Mouse (Mus musculus) neural tube, embryonic 11.5 days (tissue): ENCODE results near the gene Pam16. TPM values are rescaled to one million over a fixed set of nuclear protein-coding genes. Genes with fewer than 3 reads are reported as not detected.
A peak's percentile ranks its signal among the peaks of the same experiment; 100 is the strongest.

Source experiments
- ATAC-seq: fragments of 200-750 bp; cut with Nextera tagmentation; 2 replicates; pipeline ENCODE4 v1.8.0; 2017; ENCODE audit warnings: moderate number of reproducible peaks, mild to moderate bottlenecking, moderate TSS enrichment, moderate library complexity; ENCODE audit not compliant: insufficient read depth, low FRiP score, low TSS enrichment
- DNase-seq: peaks from one replicate; pipeline ENCODE4 v3.0.0-alpha.2; 2015; ENCODE audit warnings: low spot score
- H3K27ac ChIP-seq: fragments of 300-500 bp; sonication (generic); 2 replicates; pipeline ENCODE4 v1.5.1; 2014; ENCODE audit warnings: low read depth, mild to moderate bottlenecking, low read length
- H3K27me3 ChIP-seq: fragments of 300-500 bp; sonication (generic); 2 replicates; pipeline ENCODE4 v1.6.1; 2014; ENCODE audit warnings: mild to moderate bottlenecking, low read length, mixed read lengths; ENCODE audit not compliant: control insufficient read depth, insufficient read depth
- H3K36me3 ChIP-seq: fragments of 300-500 bp; sonication (generic); 2 replicates; pipeline ENCODE4 v1.6.1; 2014; ENCODE audit warnings: mild to moderate bottlenecking, low read length, moderate library complexity, mixed read lengths; ENCODE audit not compliant: control insufficient read depth, insufficient read depth
- H3K4me1 ChIP-seq: fragments of 300-500 bp; sonication (generic); 2 replicates; pipeline ENCODE4 v1.6.1; 2014; ENCODE audit warnings: low read length, mixed read lengths; ENCODE audit not compliant: control insufficient read depth, insufficient read depth
- H3K4me2 ChIP-seq: fragments of 300-500 bp; sonication (generic); 2 replicates; pipeline ENCODE4 v1.6.1; 2014; ENCODE audit warnings: low read depth, mild to moderate bottlenecking, moderate library complexity
- H3K4me3 ChIP-seq: fragments of 300-500 bp; sonication (generic); 2 replicates; pipeline ENCODE4 v1.5.1; 2014; ENCODE audit warnings: low read depth, low read length
- H3K9ac ChIP-seq: fragments of 300-500 bp; sonication (generic); 2 replicates; pipeline ENCODE4 v1.6.1; 2014; ENCODE audit warnings: mild to moderate bottlenecking, low read length
- H3K9me3 ChIP-seq: fragments of 300-500 bp; sonication (generic); 2 replicates; pipeline ENCODE4 v1.6.1; 2016; ENCODE audit warnings: low read length; ENCODE audit not compliant: control insufficient read depth
- WGBS: fragments of 180-500 bp; shearing (Covaris S2); extraction: QIAGEN DNeasy Blood & Tissue Kit; methylation state at CpG from one replicate; pipeline ENCODE4 v1.1.7; 2014; 5-methylcytosine and 5-hydroxymethylcytosine counted together
- polyA plus RNA-seq: library from polyadenylated mRNA; unstranded; fragments of >200 nt; fragmentation: Nextera tagmentation; extraction: Ambion mirVana; gene quantifications from 2 replicates; pipeline ENCODE4 v1.2.1, GENCODE M21; 2014

Gene Pam16
- polyA plus RNA-seq, 1 experiment from 2014 or later, result 94.3 TPM

DNA sequence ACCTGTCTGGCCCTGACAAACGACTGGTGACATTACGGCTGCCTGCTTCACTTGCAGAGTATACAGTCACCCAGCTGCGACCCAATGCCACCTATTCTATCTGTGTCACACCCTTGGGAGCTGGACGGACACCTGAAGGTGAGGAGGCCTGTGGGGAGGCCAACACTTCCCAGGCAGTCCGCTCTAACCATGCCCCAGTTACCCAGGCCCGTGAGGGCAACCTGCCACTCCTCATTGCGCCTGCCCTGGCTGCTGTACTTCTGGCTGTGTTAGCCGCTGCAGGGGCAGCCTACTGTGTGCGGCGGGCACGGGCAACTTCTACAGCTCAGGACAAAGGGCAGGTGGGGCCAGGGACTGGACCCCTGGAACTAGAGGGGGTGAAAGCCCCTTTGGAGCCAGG lies 24.9 kb upstream of the Pam16 start:
- no peak overlapping the region for H3K9ac ChIP-seq
- peaks cover 9% of the 10 kb centered on the region for H3K4me1 ChIP-seq
- DNase-seq, result no peak
- H3K27ac ChIP-seq, result no peak overlapping the region
- H3K4me3 ChIP-seq, result no peak overlapping the region
- H3K36me3 ChIP-seq, result peaks cover 9% of the 10 kb centered on the region
- no peak overlapping the region for H3K4me2 ChIP-seq
- 94% methylated on average over 11 of the region's 11 CpGs for whole genome bisulfite sequencing
- no peaks in the 10 kb centered on the region for H3K9me3 ChIP-seq
- ATAC-seq, result no peak
- no peaks in the 10 kb centered on the region for H3K27me3 ChIP-seq

DNA sequence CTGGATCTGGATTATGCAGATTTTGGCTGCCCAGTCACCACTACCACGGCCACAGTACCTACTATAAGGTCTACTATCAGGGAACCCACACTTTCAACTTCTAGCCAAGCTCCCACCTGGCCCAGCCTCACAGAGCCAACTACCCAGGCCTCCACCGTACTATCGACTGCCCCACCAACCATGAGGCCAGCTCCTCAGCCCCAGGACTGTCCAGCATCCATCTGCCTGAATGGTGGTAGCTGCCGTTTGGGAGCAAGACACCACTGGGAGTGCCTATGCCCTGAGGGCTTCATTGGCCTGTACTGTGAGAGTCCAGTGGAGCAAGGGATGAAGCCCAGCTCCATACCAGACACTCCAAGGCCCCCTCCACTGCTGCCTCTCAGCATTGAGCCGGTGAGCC lies 24.4 kb upstream of the Pam16 start:
- Histone ChIP-seq H3K9me3 (no peaks in the 10 kb centered on the region), H3K27me3 (no peaks in the 10 kb centered on the region), H3K4me3 (no peak overlapping the region), H3K9ac (no peak overlapping the region), H3K36me3 (peaks cover 9% of the 10 kb centered on the region), H3K4me2 (no peak overlapping the region), H3K27ac (no peak overlapping the region), H3K4me1 (peaks cover 9% of the 10 kb centered on the region)
- WGBS, result 87% methylated on average over 5 of the region's 5 CpGs
- DNase-seq, result no peak
- ATAC-seq, result no peak

DNA sequence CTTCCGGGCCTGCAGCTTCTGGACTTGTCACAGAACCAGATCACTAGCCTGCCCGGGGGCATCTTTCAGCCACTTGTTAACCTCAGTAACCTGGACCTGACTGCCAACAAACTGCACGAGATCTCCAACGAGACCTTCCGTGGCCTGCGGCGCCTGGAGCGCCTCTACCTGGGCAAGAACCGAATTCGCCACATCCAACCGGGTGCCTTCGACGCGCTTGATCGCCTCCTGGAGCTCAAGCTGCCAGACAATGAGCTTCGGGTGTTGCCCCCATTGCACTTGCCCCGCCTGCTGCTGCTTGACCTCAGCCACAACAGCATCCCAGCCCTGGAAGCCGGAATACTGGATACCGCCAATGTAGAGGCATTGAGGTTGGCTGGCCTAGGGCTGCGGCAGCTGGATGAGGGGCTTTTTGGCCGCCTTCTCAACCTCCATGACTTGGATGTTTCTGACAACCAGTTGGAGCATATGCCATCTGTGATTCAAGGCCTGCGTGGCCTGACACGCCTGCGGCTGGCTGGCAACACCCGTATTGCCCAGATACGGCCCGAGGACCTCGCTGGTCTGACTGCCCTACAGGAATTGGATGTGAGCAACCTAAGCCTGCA lies 23.7 kb upstream of the Pam16 start:
- H3K36me3 ChIP-seq, result peaks cover 9% of the 10 kb centered on the region
- WGBS, result 89% methylated on average over 28 of the region's 28 CpGs
- ATAC-seq (no peak), DNase-seq (no peak)
- H3K27ac ChIP-seq, result no peak overlapping the region
- no peaks in the 10 kb centered on the region for H3K27me3 ChIP-seq
- H3K4me3 ChIP-seq, result no peak overlapping the region
- no peak overlapping the region for H3K4me2 ChIP-seq
- H3K9me3 ChIP-seq, result no peaks in the 10 kb centered on the region
- peaks cover 9% of the 10 kb centered on the region for H3K4me1 ChIP-seq
- no peak overlapping the region for H3K9ac ChIP-seq

DNA sequence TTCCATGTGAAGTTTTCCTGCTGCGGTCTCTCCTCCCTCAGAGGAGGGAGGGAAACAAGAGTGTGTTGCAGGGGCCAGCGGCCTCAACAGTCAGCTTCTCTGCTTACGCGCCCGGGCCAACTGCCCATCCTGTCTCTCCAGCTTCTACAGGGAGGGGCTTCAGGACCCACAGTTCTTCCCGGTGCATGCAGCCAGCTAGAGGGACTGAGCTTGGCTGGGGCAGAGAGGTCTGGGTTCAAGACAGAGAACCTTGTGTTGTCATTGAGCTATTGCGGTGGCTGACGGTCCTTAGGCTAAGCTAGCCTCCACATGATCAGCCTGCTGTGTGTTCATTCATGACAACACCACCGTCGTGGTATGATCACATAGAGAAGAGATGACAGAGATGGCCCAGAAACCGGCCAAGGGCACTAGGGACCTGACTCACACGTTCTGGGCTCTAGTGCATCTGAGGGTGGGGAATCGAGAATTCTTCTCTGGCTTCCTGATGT lies 22.9 kb upstream of the Pam16 start:
- no peak for DNase-seq
- WGBS, result 79% methylated on average over 13 of the region's 13 CpGs
- Histone ChIP-seq H3K9me3 (no peaks in the 10 kb centered on the region), H3K4me2 (no peak overlapping the region), H3K27ac (no peak overlapping the region), H3K4me1 (peaks cover 11% of the 10 kb centered on the region), H3K4me3 (no peak overlapping the region), H3K9ac (no peak overlapping the region), H3K36me3 (peaks cover 9% of the 10 kb centered on the region), H3K27me3 (no peaks in the 10 kb centered on the region)
- ATAC-seq, result no peak

DNA sequence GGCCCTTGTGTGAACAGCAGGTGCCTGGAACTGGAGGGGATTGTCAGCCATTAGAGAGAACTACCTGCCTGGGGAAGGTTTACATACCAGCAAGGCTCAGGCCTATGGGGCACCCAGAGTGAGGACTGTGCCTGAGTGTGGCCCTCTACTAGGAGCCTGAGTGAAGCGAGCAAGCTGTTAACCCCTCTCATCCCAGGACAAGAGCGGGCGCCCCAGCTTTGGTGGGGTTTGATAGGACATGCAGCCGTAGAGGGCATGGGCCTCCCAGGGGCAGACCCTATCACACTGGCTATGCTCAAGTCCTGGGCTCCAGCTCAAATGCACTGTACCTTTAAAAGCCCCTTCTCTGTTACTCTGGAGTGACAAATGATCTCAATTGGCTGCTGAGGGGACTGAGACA lies 22.0 kb upstream of the Pam16 start:
- ATAC-seq (no peak), DNase-seq (no peak)
- Histone ChIP-seq H3K9me3 (no peaks in the 10 kb centered on the region), H3K4me1 (peaks cover 16% of the 10 kb centered on the region), H3K4me3 (no peak overlapping the region), H3K27ac (no peak overlapping the region), H3K4me2 (no peak overlapping the region), H3K27me3 (no peaks in the 10 kb centered on the region), H3K9ac (no peak overlapping the region), H3K36me3 (peaks cover 9% of the 10 kb centered on the region; the same call in 1 of the 2 replicates)
- WGBS, result 74% methylated on average over 4 of the region's 4 CpGs

DNA sequence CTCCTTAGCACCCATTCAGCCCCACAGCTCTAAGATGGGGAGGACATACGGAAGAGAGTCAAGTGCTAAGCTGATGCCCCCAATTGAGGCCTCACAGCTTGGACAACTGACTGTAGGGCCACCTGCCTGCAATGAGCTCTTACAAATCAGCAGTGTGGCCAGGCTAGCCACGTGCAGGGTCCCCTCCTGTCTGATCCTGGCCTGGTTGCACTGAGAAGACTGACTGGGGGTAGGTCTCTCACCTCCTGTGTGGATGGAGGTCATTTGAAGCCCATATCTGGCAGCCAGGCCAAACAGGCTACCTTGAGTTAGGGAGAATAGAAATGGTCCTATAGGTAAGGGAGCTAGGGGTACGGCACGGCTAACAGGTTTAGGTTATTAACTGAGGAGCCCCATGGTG lies 21.1 kb upstream of the Pam16 start:
- no peak overlapping the region for H3K4me2 ChIP-seq
- H3K4me3 ChIP-seq, result no peak overlapping the region
- H3K4me1 ChIP-seq, result peaks cover 18% of the 10 kb centered on the region
- H3K36me3 ChIP-seq, result peaks cover 9% of the 10 kb centered on the region; the same call in 1 of the 2 replicates
- H3K9ac ChIP-seq, result no peak overlapping the region
- no peak for DNase-seq
- ATAC-seq, result no peak
- H3K27me3 ChIP-seq, result no peaks in the 10 kb centered on the region
- no peak overlapping the region for H3K27ac ChIP-seq
- WGBS, result 80% methylated on average over 4 of the region's 4 CpGs
- no peaks in the 10 kb centered on the region for H3K9me3 ChIP-seq

DNA sequence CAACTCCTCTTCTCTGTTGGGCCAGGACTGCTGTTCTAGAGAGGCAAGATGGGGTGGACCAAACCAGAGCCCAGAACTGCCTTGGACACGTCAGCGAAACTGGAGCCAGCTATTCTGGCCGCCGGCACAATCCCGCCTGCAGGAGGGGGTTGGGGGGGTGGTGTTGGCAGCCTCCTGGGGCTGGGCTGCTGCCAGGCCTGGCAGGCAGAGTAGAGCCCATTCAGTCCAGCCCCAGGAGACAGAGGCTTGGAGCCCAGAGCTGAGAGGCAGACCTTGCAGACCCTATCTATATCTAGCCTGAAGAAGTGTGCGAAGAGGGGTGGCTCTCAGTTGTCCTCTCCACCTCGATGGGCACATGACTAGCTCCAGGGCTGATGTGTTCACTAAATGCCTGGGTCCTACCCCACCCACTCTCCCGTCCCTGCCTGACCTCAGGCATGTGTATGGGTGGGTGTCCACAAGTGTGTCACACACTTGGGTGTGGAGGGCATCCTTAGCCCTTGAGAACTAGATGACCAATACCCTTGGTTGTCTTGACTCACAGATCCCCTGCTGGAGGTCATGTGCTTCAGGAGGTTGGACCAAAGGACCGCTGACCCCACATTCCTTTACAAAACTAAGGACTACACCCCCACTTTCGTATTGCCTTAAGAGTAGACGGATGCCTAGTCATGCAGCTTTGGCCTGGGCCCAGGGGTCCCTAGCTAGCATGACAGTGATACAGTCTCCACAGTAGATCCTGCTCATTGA lies 19.1 kb upstream of the Pam16 start:
- Histone ChIP-seq H3K36me3 (0 out of 2 replicates have a peak, but pooled peaks cover 4% of the 10 kb centered on the region), H3K4me3 (no peak overlapping the region), H3K4me2 (no peak overlapping the region), H3K9me3 (no peaks in the 10 kb centered on the region), H3K4me1 (peaks cover 27% of the 10 kb centered on the region), H3K27me3 (no peaks in the 10 kb centered on the region), H3K9ac (no peak overlapping the region), H3K27ac (no peak overlapping the region)
- no peak for ATAC-seq
- DNase-seq, result no peak
- 79% methylated on average over 11 of the region's 11 CpGs for WGBS

DNA sequence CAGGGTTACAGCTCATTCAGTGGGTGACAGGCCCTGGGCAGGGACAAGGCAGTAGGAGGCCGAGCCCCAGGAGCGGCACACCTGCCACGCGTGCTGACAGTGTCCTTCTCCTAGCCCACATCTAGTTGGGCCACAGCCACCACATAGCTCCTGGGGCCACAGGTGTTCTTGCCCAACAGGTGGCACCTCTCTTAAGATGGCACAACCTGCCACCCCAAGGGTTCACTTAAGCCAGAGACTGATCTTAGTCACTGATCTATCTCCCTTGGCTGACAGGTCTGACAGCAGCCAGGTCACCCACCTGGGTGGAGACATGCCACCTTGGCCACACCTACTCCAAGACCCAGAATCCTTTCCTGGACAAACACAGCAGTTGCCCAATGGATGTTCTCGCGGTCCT lies 18.1 kb upstream of the Pam16 start:
- Histone ChIP-seq H3K9me3 (no peaks in the 10 kb centered on the region), H3K36me3 (0 out of 2 replicates have a peak, but pooled peaks cover 4% of the 10 kb centered on the region), H3K4me1 (peaks cover 27% of the 10 kb centered on the region), H3K4me3 (no peak overlapping the region), H3K4me2 (no peak overlapping the region), H3K27ac (no peak overlapping the region), H3K9ac (no peak overlapping the region), H3K27me3 (no peaks in the 10 kb centered on the region)
- ATAC-seq (no peak), DNase-seq (no peak)
- WGBS, result 81% methylated on average over 6 of the region's 6 CpGs

DNA sequence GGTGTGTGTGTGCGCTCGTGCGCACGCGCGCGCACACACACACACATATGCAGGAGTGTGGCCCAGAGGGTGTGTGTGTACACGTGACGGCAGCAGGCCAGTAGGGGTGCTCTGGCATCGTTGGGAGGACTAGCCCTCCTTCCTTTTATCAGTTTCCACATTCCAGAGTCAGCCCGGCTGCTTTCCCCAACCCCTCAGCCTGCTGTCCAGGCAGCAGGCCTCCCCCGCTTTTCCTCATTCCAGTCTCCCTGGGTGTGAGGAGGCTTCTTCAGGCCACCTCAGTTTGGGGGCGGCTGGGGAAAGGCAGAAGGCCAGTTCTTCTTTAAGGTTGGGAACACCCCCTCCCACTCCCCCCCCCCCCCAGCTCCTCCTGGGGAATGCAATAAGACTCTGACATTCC lies 17.4 kb upstream of the Pam16 start:
- 0 out of 2 replicates have a peak, but pooled peaks cover 4% of the 10 kb centered on the region for H3K36me3 ChIP-seq
- H3K9me3 ChIP-seq, result no peaks in the 10 kb centered on the region
- DNase-seq (peak; percentile 42), ATAC-seq (no peak)
- WGBS, result 49% methylated on average over 13 of the region's 13 CpGs
- H3K4me3 ChIP-seq, result no peak overlapping the region
- H3K27me3 ChIP-seq, result no peaks in the 10 kb centered on the region
- H3K4me1 ChIP-seq, result peaks cover 23% of the 10 kb centered on the region
- H3K27ac ChIP-seq, result no peak overlapping the region
- no peak overlapping the region for H3K9ac ChIP-seq
- H3K4me2 ChIP-seq, result 0 out of 2 replicates have a peak overlapping the region, but pooled peaks have one; percentile 14
